Mouse (Mus musculus) cerebellum, adult 2 months (tissue): ENCODE measurements at regions not wholly inside any gene's neighbourhood (a gene's known extent, or its start where the extent isn't known, plus 50 kb on each side); places are given as distances from the start of the nearest gene placed in this dataset.

Source experiments
- CTCF ChIP-seq: fragments of 200-500 bp; IDR thresholded peaks from 2 replicates; pipeline ENCODE4 v1.5.1; 2011; ENCODE audit warnings: low read depth, mild to moderate bottlenecking, control low read depth, low read length, moderate library complexity, borderline replicate concordance; ENCODE audit not compliant: insufficient read depth
- POLR2A ChIP-seq: fragments of 200-500 bp; IDR thresholded peaks from 2 replicates; pipeline ENCODE4 v1.6.1; 2011; ENCODE audit warnings: low read length, control low read depth, borderline replicate concordance; ENCODE audit not compliant: insufficient read depth

DNA sequence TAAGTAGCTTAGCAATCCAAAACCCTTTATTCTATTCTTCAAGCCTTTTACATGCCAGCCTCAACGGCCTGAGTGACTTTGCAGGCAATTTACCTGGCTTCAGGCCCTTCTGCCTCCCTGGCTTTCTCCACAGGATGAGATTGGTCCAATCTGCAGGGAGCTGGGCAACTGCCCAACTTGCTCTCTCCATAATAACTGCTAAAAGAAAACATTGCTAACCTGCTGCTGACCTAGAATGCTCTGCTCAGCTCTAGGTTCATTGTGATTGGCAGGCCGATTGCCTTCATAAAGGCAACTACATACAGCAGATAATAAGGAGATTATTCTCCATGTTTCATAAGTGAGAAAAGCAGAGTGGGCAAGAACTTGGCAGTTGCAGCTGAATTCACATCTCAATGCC lies 710.5 kb downstream of the Pcdh7 start:
- TF ChIP-seq CTCF: no peak
- no peak for TF ChIP-seq POLR2A
